Mouse (Mus musculus): ENCODE data around the gene Idh3a.

DNA sequence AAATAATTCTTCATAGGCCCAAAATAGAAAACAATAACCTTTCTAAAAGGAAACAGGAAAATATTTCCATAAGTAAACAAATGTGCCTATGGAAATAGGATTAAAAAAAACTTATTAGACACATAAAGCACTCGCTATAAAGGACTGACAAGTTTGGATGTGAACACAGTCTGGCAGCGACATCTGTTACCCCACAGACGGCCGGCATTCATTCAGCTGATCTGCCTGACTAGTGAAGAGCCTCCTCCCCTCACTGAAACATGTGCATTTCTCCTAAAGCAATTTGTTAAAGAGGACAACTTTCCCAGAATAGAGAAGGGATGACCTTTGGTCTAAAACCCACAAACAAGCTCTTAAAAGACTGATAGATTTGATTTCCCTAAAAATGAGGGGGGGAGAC is 49.1 kb upstream of the Idh3a start:
- TF ChIP-seq EP300 (IDR thresholded peaks at IDR 0.05; ENCODE audit: insufficient read depth, low read depth, low read length) (no peak), CTCF (IDR thresholded peaks at IDR 0.05; ENCODE audit: low read depth, low read length) (no peak), POLR2A (IDR thresholded peaks at IDR 0.05; ENCODE audit: insufficient read depth, low read length) (no peak)
